Mouse (Mus musculus) MEL (cell line): ENCODE measurements around the gene Rims3.

ENCODE experiments used
- GATA1 ChIP-seq: IDR thresholded peaks from 2 replicates; pipeline ENCODE4 v1.6.1; 2011; ENCODE audit warnings: low read depth, low read length, improper control_type of control experiment
- TAL1 ChIP-seq: IDR thresholded peaks from 2 replicates; pipeline ENCODE4 v1.6.1; 2012; ENCODE audit warnings: mild to moderate bottlenecking, inconsistent platforms, low read length, moderate library complexity, mixed read lengths

DNA sequence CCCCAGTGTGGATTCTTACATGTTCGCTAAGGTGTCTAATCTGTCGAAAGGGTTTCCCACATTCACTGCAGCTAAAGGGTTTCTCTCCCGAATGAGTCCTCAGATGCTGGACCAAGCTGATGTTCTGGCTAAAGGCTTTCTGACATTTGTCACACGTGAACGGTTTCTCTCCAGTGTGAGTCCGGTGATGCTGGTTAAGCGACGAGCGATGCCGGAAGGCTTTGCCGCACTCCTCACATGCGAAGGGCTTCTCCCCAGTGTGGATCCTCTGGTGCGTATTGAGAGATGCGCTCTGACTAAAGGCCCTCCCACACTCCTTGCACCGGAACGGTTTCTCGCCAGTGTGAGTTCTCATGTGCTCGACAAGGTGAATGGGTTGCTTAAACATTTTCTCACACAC is 76.1 kb downstream of the Rims3 start:
- no peak for TF ChIP-seq TAL1
- no peak for TF ChIP-seq GATA1
